ENCODE assay signal across 24 mouse cellular contexts in the genomic region with DNA sequence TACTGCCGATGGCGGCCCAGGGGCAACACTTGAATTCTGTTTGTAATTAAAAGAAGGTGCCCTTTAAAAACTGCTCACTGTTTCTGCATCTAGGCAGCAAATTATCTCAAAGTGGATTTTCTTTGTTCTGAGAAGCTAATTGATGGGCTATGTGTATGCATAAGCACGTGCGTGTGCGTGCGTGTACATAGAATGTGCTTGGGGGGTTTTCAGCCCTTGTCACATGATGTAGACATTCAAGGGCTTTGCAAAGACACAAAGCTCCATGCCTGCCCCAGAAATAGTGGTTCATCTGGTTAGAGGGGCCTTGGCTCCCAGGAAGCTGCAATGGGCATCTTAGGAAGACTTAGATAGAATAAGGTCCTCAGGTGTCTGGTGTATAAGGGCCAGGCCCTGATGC. TPM values are rescaled to one million over a fixed set of nuclear protein-coding genes. Genes with fewer than 3 reads are reported as not detected.
DNase-seq lines count a peak whose midpoint lies in the region; ATAC-seq lines count a peak whose summit lies in the region.
"Had no signal": no experiment of that assay in that cellular context is flagged by ENCODE, and none has a peak within 500 bp of the region (broad histone marks: within the 10 kb centered on the region; RNA-seq: fewer than 3 reads in every experiment).

No protein-coding gene starts in this region.

- H3K36me3 ChIP-seq in midbrain, embryonic 10.5 days = no peaks in the 10 kb centered on the region
- no peaks in the 10 kb centered on the region for H3K36me3 ChIP-seq in midbrain, embryonic 13.5 days
- no peaks in the 10 kb centered on the region for H3K36me3 ChIP-seq in embryonic facial prominence, embryonic 14.5 days (ENCODE audit: control insufficient read depth, insufficient read depth, low read length)
- no peaks in the 10 kb centered on the region for H3K36me3 ChIP-seq in midbrain, embryonic 15.5 days (replicated peaks)
- H3K36me3 ChIP-seq: hindbrain, embryonic 13.5 days; liver, embryonic 15.5 days; lung, embryonic 15.5 days had no signal

- ATAC-seq in midbrain, embryonic 13.5 days = no peak
- no peak for ATAC-seq in embryonic facial prominence, embryonic 14.5 days (ENCODE audit: low read depth)
- ATAC-seq in midbrain, embryonic 15.5 days (replicated peaks) = no peak
- ATAC-seq: forebrain, embryonic 16.5 days; inflammation-experienced regulatory T-cells, adult 6 months had no signal

- H3K4me3 ChIP-seq in midbrain, embryonic 10.5 days = no peak overlapping the region
- H3K4me3 ChIP-seq in midbrain, embryonic 13.5 days (replicated peaks) = no peak overlapping the region
- H3K4me3 ChIP-seq in embryonic facial prominence, embryonic 14.5 days (ENCODE audit: low read depth, low read length) = no peak overlapping the region
- H3K4me3 ChIP-seq in midbrain, embryonic 15.5 days = no peak overlapping the region
- H3K4me3 ChIP-seq: hindbrain, embryonic 13.5 days; liver, embryonic 15.5 days; lung, embryonic 15.5 days; myocyte had no signal

- H3K9ac ChIP-seq in midbrain, embryonic 13.5 days (replicated peaks) = no peak overlapping the region
- 0 out of 2 replicates have a peak overlapping the region, but pooled peaks have one; percentile 7 for H3K9ac ChIP-seq in embryonic facial prominence, embryonic 14.5 days (ENCODE audit: low read depth, low read length)
- H3K9ac ChIP-seq in midbrain, embryonic 15.5 days = no peak overlapping the region
- H3K9ac ChIP-seq: hindbrain, embryonic 13.5 days; liver, embryonic 15.5 days; lung, embryonic 15.5 days had no signal

- peaks cover 20% of the 10 kb centered on the region for H3K27me3 ChIP-seq in midbrain, embryonic 10.5 days (ENCODE audit: low read depth, poor library complexity, severe bottlenecking)
- peaks cover 8% of the 10 kb centered on the region for H3K27me3 ChIP-seq in midbrain, embryonic 13.5 days
- no peaks in the 10 kb centered on the region for H3K27me3 ChIP-seq in embryonic facial prominence, embryonic 14.5 days (replicated peaks; ENCODE audit: control insufficient read depth, insufficient read depth, low read length)
- H3K27me3 ChIP-seq in midbrain, embryonic 15.5 days (replicated peaks) = no peaks in the 10 kb centered on the region
- H3K27me3 ChIP-seq: liver, embryonic 15.5 days; lung, embryonic 15.5 days had no signal

- peak overlapping the region; percentile 83; the same call in 1 of the 2 replicates for H3K27ac ChIP-seq in midbrain, embryonic 10.5 days (replicated peaks)
- no peak overlapping the region for H3K27ac ChIP-seq in midbrain, embryonic 13.5 days
- H3K27ac ChIP-seq in embryonic facial prominence, embryonic 14.5 days (replicated peaks; ENCODE audit: low read depth, low read length) = no peak overlapping the region; the same call in 1 of the 2 replicates
- peak overlapping the region; percentile 60 for H3K27ac ChIP-seq in midbrain, embryonic 15.5 days
- H3K27ac ChIP-seq: liver, embryonic 15.5 days; lung, embryonic 15.5 days; stomach, postnatal 0 days had no signal

- peaks cover 27% of the 10 kb centered on the region for H3K4me1 ChIP-seq in midbrain, embryonic 10.5 days
- peaks cover 11% of the 10 kb centered on the region for H3K4me1 ChIP-seq in midbrain, embryonic 13.5 days (replicated peaks)
- H3K4me1 ChIP-seq in embryonic facial prominence, embryonic 14.5 days (ENCODE audit: control insufficient read depth, insufficient read depth, low read length) = peaks cover 18% of the 10 kb centered on the region
- peaks cover 11% of the 10 kb centered on the region for H3K4me1 ChIP-seq in midbrain, embryonic 15.5 days
- H3K4me1 ChIP-seq: liver, embryonic 15.5 days; lung, embryonic 15.5 days had no signal

- H3K4me2 ChIP-seq in midbrain, embryonic 13.5 days (replicated peaks) = no peak overlapping the region
- no peak overlapping the region for H3K4me2 ChIP-seq in embryonic facial prominence, embryonic 14.5 days (ENCODE audit: low read depth, low read length)
- H3K4me2 ChIP-seq in midbrain, embryonic 15.5 days = no peak overlapping the region
- H3K4me2 ChIP-seq: heart, embryonic 11.5 days; liver, embryonic 15.5 days; lung, embryonic 15.5 days had no signal

- peak; percentile 61 for DNase-seq in kidney, adult 11 months
- no peak for DNase-seq in kidney, postnatal 4 days
- DNase-seq in midbrain, embryonic 10.5 days (ENCODE audit: low spot score) = no peak
- DNase-seq in embryonic facial prominence, embryonic 14.5 days (ENCODE audit: low spot score) = no peak
- DNase-seq in right cerebral cortex, postnatal 36 days (ENCODE audit: low spot score in 2 of 2) = no peak
- no peak for DNase-seq in urinary bladder, adult 2 months (ENCODE audit: low spot score)
- DNase-seq: adrenal gland, postnatal 36 days; cerebellum, adult 11 months; cerebellum, adult 9-11 months; gastrocnemius, postnatal 10 days; heart, adult 11 months; layer of hippocampus, adult 9-11 months; liver had no signal

- H3K9me3 ChIP-seq in midbrain, embryonic 10.5 days (replicated peaks) = no peaks in the 10 kb centered on the region
- no peaks in the 10 kb centered on the region for H3K9me3 ChIP-seq in midbrain, embryonic 13.5 days
- H3K9me3 ChIP-seq in embryonic facial prominence, embryonic 14.5 days (ENCODE audit: control insufficient read depth, low read length) = no peaks in the 10 kb centered on the region
- no peaks in the 10 kb centered on the region for H3K9me3 ChIP-seq in midbrain, embryonic 15.5 days
- H3K9me3 ChIP-seq: hindbrain, embryonic 13.5 days; liver, embryonic 15.5 days; lung, embryonic 15.5 days had no signal

- 91% methylated on average over 6 of the region's 6 CpGs for WGBS in midbrain, embryonic 10.5 days
- 90% methylated on average over 6 of the region's 6 CpGs for WGBS in midbrain, embryonic 13.5 days
- WGBS in embryonic facial prominence, embryonic 14.5 days = 48% methylated on average over 6 of the region's 6 CpGs
- WGBS in midbrain, embryonic 15.5 days = 82% methylated on average over 6 of the region's 6 CpGs

RNA-seq across cellular contexts. Expression of gene Fbrsl1, which starts 46.7 kb away (rescaled TPM):
- polyA plus RNA-seq in midbrain, embryonic 10.5 days (2016; fragmentation: Nextera tagmentation; extraction: Ambion mirVana) = 10.3 and 14.6 TPM in 2 replicates
- polyA plus RNA-seq in midbrain, embryonic 13.5 days (2015; fragmentation: Nextera tagmentation; extraction: Ambion mirVana) = 16.1 and 20.6 TPM in 2 replicates
- 14.6 and 14.7 TPM in 2 replicates for polyA plus RNA-seq in embryonic facial prominence, embryonic 14.5 days (2014; fragmentation: Nextera tagmentation; extraction: Ambion mirVana)
- polyA plus RNA-seq in midbrain, embryonic 15.5 days (2015; fragmentation: Nextera tagmentation; extraction: Ambion mirVana) = 24.2 and 25.9 TPM in 2 replicates
- 22.1 and 36.4 TPM in 2 replicates for polyA plus RNA-seq in urinary bladder, adult 2 months (2012; rRNA removed)

RNA-seq across cellular contexts. Expression of gene Galnt9, which starts 49.1 kb away (rescaled TPM):
- 3.4 and 7.3 TPM in 2 replicates for polyA plus RNA-seq in midbrain, embryonic 10.5 days (2016; fragmentation: Nextera tagmentation; extraction: Ambion mirVana)
- 13.7 and 14.1 TPM in 2 replicates for polyA plus RNA-seq in midbrain, embryonic 13.5 days (2015; fragmentation: Nextera tagmentation; extraction: Ambion mirVana)
- polyA plus RNA-seq in embryonic facial prominence, embryonic 14.5 days (2014; fragmentation: Nextera tagmentation; extraction: Ambion mirVana) = 1.6 and 2.5 TPM in 2 replicates
- 26.7 and 26.8 TPM in 2 replicates for polyA plus RNA-seq in midbrain, embryonic 15.5 days (2015; fragmentation: Nextera tagmentation; extraction: Ambion mirVana)
- polyA plus RNA-seq in urinary bladder, adult 2 months (2012; rRNA removed) = 3.9 and 4.0 TPM in 2 replicates
- polyA plus RNA-seq: heart, embryonic 11.5 days; heart, postnatal 0 days had no signal

Comparison
In these comparisons a context has a peak if more than half of its experiments do, and no peak if none do; other contexts are left out.
1. H3K27ac ChIP-seq: peak in midbrain, embryonic 10.5 days (single experiment) and midbrain, embryonic 15.5 days (single experiment); none in midbrain, embryonic 13.5 days (single experiment) and embryonic facial prominence, embryonic 14.5 days (single experiment).